Mouse (Mus musculus) erythroblast, adult 5-6 weeks (primary cell): ENCODE results near the gene Dnah10. TPM values are rescaled to one million over a fixed set of nuclear protein-coding genes. Genes with fewer than 3 reads are reported as not detected.
A peak's percentile ranks its signal among the peaks of the same experiment; 100 is the strongest.

Source experiments
- ATAC-seq: replicated peaks from 2 replicates; pipeline ENCODE4 v1.8.0; 2016; ENCODE audit warnings: moderate number of reproducible peaks, mild to moderate bottlenecking, moderate TSS enrichment, inconsistent platforms; ENCODE audit not compliant: poor library complexity, low FRiP score, severe bottlenecking
- total RNA-seq, 2 experiments: library from RNA; stranded (forward) in 1 of 2; stranded (reverse) in 1 of 2; fragments of 150-400 nt in 1 of 2; fragments of 200-764, 138-1000 nt in 1 of 2; gene quantifications; 2 replicates each; pipeline versions ENCODE4 v1.2.3 to v1.2.4; 2015 to 2017; ENCODE audit warnings: low replicate concordance in 2 of 2

The Dnah10 gene
- total RNA-seq, 2 experiments from 2014 or later: under 0.01 TPM; not detected in 1

DNA sequence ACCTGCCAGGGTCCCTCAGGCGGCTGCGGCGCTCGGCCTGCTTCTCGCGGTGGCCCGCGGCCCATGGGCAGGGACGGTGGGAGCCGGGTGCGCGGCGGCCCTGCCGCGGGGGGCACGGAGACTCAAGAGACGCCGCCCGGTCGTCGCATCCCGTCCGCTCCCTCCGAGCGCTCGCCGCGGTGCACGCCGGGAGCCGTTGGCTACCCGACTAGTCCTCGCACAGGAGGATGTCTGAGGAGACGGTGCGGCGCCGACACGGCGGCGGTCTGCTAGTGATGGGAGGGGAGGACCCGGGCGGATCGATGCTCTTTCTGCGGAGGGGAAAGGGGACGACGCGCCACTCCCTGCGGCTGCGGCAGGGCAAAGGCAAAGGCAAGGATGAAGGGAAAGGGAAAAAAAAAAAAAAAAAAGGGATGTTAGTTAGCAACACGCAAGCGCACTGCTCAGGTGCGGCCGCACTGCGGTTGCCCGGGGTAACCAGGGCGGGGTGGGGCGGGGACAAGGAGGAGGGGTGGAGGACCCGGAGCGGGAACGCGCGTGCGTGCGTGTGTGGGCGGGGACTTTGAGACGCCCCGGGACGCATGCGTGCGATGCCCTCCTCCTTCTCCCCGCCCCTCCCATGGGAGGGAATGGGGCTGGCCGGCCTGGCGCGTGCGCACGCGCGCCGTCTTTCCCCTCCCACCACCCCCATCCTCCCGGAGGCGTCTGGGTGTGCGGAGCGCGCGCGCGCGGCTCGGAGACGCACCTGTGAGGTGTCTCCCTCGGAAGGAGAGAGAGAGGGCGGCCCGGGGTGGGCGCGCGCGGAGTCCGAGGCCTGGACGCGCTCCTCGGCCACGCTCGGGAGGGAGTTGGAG, 137.4 kb downstream of the Dnah10 start, which contains the start of the genes Ccdc92 and Zfp664:
Gene Ccdc92 (minus strand): TSS at position 412 of the 854 bp plus-strand sequence.
Gene Zfp664 (plus strand): TSS at position 679 of the 854 bp plus-strand sequence.
- peak; percentile 98 for ATAC-seq

DNA sequence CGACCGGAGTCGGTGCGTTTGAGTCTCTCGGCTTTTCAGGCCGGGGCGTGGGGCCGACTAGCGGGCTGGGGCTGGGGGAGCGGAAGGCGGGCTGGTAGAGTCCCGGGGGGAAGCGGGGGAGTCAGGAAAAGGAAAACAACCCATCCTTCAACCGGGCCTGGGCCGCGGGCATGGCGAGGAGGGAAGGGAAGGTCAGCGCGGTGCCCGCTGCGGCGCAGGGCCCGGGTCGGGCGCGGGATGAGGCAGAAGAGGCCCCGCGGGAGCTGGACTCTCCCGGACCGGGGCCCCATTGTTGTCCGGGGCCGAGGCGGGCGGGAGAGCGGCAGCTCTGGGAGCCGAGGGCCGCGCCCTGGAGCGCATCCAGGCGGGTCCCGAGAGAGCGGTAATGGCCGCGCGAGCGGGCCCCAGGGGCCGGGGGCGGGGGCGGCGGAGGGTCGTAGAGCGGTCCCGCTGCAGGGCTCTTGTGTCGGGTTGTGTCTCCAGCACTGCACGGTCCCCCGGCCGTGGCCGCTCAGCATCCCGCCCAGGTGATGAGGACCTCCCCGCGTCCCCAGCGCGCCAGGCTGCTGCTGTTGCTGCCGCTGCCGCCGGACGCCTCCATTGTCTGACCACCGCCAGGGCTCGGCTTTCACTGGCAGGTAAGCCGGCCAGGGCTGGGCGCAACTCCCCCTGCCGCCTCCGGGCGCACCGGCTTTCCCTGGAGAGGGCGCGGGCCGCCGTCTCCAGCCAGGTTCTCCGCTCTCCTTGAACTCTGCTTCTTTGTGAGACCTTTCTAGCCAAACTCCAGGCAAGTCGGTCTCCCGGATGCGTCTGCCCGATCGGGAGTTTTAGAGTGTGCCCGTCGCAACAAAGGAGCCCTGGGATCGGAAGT, 138.2 kb downstream of the Dnah10 start:
- ATAC-seq: no peak

DNA sequence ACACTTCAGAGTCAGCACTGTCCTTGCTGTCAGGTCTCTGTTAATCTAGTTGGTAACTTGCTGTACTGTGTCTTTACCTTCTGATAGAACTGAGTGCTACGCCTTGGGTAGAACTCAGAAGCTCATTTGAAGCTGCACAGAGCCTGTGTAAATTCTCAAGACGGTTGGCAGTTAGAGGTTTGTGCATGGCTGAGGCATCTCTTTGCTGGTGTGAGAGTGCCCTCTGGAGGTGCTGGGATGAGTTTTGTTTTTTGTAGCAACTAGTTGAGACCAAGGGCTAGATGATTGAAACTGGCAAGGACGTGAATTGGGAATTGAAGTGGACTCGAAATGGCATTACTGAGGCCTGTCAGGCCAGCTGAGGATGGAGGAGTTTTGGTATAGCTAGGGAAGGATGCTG, 144.1 kb downstream of the Dnah10 start:
- no peak for ATAC-seq

DNA sequence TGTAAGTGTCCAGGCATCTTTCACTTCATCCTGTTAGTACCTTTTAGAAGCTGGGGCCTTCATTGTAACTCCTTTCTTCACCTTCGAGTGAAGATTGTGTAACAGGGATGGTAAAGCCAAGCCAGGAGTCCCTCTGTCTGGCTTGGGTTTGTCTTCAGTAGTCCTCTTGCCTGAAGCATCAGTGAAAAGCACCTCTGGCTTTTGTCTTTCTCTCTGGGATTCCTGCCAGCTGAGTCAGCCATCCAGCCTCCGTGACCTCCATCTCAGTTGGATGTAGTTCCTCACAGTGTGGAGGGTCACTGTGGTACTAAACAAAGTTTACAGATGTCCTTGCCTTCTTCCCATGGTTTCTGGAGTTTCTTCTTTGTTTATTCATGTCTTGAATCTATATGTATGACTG, 147.1 kb downstream of the Dnah10 start:
- no peak for ATAC-seq

DNA sequence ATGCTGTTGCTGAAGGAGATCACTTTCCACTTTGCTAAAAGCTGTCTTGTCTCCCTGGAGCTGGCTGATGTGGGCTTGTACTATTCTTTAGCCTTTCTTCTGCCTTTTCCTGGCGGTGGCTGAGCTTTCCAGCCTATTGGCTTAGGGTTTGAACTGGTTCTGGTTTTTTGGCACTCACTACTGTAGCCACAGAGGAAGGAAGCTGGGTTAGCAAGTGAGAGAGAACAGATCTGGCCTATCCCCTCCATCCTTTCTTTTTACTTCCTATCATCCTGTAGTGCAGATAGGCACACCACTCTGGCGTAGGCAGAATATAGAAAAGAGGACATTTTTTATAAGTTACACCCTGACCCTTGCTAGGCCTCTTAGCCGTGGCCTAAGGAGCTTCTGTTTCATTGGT, 148.2 kb downstream of the Dnah10 start:
- no peak for ATAC-seq

DNA sequence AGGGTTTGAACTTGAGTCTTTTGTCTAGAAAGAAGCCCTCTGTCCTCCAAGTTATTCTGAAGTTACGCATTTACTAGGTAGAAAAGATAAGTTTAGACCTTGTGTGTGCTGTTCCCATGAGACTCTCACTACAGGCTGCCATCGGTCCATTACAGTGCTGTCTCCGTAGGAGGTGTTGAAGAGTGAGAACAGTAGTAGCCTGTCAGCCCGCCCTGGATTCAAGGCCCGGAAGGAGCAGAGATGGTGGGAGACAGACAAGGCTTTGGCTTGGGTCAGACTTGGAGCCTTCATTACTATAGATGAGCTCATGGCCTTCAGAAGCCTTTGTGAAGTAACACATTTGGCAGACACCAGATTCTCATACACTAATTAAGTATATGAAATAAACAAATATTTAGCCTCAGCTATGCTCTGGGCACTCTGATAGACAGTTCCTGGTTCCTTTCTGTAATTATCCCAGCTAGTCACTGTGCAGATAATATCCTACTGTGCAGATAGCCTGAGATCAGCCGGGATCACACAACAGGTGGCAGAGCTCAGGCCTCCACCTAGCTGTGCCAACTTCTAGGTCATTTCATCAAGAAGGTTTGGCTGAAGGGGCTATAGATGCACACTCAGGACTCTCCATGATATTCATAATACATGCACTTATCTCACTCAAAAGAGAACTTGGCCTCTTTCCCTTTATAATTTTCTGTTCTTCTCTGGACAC, 149.2 kb downstream of the Dnah10 start:
- no peak for ATAC-seq

DNA sequence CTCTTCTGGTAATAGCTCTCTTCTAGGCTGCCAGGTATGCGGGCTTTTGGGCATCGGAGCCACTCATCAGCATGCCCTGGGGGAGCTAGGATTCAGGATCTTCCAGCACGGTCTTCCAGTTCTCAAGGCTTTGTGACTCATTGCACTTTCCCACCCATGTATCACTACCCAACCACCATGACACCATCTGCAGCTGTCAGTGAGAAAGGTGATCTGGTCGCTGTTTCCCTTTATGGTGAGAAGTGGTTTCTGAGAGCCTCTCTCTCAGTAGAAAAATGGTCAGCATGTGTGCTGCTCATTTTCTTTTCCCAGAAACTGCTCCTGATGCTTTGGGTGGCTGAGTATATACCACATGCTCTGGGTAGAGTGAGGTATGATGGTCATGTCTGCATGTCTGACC, 154.4 kb downstream of the Dnah10 start:
- ATAC-seq: no peak

DNA sequence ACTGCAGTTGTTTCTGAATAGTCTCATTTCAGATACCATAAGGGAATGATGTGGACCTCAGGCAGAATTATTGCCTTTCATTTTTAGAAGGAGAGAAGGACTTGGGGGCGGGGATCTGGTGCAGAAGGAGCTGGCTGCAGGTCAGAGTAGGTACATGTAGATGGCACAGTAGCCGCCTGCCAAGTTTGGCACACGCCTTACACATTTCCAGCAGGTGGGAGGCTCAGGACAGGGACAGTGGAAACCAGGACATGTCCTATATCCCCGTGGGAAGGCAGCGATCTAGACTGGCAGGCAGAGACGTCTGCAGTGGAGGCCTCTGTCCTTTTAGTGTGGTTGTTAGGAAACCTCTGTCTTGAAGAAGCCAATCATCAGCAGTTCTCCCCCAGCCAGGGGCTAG, 154.9 kb downstream of the Dnah10 start:
- no peak for ATAC-seq

DNA sequence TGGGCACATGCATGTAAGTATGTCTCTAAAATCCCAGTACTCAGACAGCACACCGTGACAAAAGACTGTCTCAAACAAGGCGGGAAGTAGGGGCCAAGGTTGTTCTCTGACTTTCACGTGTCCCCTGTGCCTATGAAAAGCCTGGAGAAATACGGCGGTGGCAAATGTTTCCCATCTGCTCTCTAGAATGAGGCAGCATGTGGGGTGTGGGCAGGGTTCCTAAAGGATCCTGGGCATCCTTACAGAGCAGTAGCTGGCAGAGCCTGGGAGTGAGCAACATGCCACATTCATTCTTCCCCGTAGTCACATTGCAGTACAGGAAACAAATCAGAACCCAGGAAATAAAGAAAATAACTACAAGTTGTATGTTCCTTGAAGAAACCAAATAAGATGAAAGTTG, 159.0 kb downstream of the Dnah10 start:
- no peak for ATAC-seq

Other genes with a start within 250 kb of the Dnah10 start
- 9.4 and 19.0 TPM in 2 replicates for gene Rilpl2, start 246.7 kb upstream of the Dnah10 start, total RNA-seq (2015; ENCODE audit: low replicate concordance)
- gene Rilpl2, start 246.7 kb upstream of the Dnah10 start, total RNA-seq (2017; ENCODE audit: low replicate concordance): 13.1 and 13.4 TPM in 2 replicates
- gene Snrnp35, start 242.0 kb upstream of the Dnah10 start, total RNA-seq (2015; ENCODE audit: low replicate concordance): 3.8 TPM in 1 of 2 replicates, not detected in the other
- gene Snrnp35, start 242.0 kb upstream of the Dnah10 start, total RNA-seq (2017; ENCODE audit: low replicate concordance): 6.0 and 6.8 TPM in 2 replicates
- gene Rilpl1, start 193.7 kb upstream of the Dnah10 start, total RNA-seq (2015; ENCODE audit: low replicate concordance): not detected in 2 replicates
- 1.1 and 1.6 TPM in 2 replicates for gene Rilpl1, start 193.7 kb upstream of the Dnah10 start, total RNA-seq (2017; ENCODE audit: low replicate concordance)
- 187 and 211 TPM in 2 replicates for gene Tmed2, start 184.4 kb upstream of the Dnah10 start, total RNA-seq (2015; ENCODE audit: low replicate concordance)
- 222 and 325 TPM in 2 replicates for gene Tmed2, start 184.4 kb upstream of the Dnah10 start, total RNA-seq (2017; ENCODE audit: low replicate concordance)
- 0.38 and 2.9 TPM in 2 replicates for gene Ddx55, start 172.2 kb upstream of the Dnah10 start, total RNA-seq (2015; ENCODE audit: low replicate concordance)
- 0.85 and 5.0 TPM in 2 replicates for gene Ddx55, start 172.2 kb upstream of the Dnah10 start, total RNA-seq (2017; ENCODE audit: low replicate concordance)
- gene Eif2b1, start 146.0 kb upstream of the Dnah10 start, total RNA-seq (2015; ENCODE audit: low replicate concordance): 14.4 and 18.1 TPM in 2 replicates
- gene Eif2b1, start 146.0 kb upstream of the Dnah10 start, total RNA-seq (2017; ENCODE audit: low replicate concordance): 5.0 and 8.1 TPM in 2 replicates
- gene Gtf2h3, start 145.9 kb upstream of the Dnah10 start, total RNA-seq (2015; ENCODE audit: low replicate concordance): 0.19 and 3.8 TPM in 2 replicates
- 10.3 and 10.6 TPM in 2 replicates for gene Gtf2h3, start 145.9 kb upstream of the Dnah10 start, total RNA-seq (2017; ENCODE audit: low replicate concordance)
- 6.1 and 7.3 TPM in 2 replicates for gene Atp6v0a2, start 96.5 kb upstream of the Dnah10 start, total RNA-seq (2015; ENCODE audit: low replicate concordance)
- 3.3 and 6.6 TPM in 2 replicates for gene Atp6v0a2, start 96.5 kb upstream of the Dnah10 start, total RNA-seq (2017; ENCODE audit: low replicate concordance)
- not detected in 2 replicates for gene Ccdc92, start 137.3 kb downstream of the Dnah10 start, total RNA-seq (2015; ENCODE audit: low replicate concordance)
- gene Ccdc92, start 137.3 kb downstream of the Dnah10 start, total RNA-seq (2017; ENCODE audit: low replicate concordance): not detected in 2 replicates
- 3.3 and 3.8 TPM in 2 replicates for gene Zfp664, start 137.6 kb downstream of the Dnah10 start, total RNA-seq (2015; ENCODE audit: low replicate concordance)
- 5.0 and 7.9 TPM in 2 replicates for gene Zfp664, start 137.6 kb downstream of the Dnah10 start, total RNA-seq (2017; ENCODE audit: low replicate concordance)